Mouse (Mus musculus) heart, adult 18-20 months (tissue): ENCODE data around the gene Nadk2. TPM values are rescaled to one million over a fixed set of nuclear protein-coding genes. Genes with fewer than 3 reads are reported as not detected.

Experiments
- DNase-seq, 2 experiments: peaks; one replicate each; pipeline ENCODE4 v3.0.0; 2021 to 2022; ENCODE audit warnings: mixed read lengths in 1 of 2
- total RNA-seq, 2 experiments: library from RNA; stranded (reverse); gene quantifications; 2 replicates each; pipeline ENCODE4 v1.2.3; 2021

Gene Nadk2
- total RNA-seq, 2 experiments from 2014 or later: 59.8 to 66.2 TPM

DNA sequence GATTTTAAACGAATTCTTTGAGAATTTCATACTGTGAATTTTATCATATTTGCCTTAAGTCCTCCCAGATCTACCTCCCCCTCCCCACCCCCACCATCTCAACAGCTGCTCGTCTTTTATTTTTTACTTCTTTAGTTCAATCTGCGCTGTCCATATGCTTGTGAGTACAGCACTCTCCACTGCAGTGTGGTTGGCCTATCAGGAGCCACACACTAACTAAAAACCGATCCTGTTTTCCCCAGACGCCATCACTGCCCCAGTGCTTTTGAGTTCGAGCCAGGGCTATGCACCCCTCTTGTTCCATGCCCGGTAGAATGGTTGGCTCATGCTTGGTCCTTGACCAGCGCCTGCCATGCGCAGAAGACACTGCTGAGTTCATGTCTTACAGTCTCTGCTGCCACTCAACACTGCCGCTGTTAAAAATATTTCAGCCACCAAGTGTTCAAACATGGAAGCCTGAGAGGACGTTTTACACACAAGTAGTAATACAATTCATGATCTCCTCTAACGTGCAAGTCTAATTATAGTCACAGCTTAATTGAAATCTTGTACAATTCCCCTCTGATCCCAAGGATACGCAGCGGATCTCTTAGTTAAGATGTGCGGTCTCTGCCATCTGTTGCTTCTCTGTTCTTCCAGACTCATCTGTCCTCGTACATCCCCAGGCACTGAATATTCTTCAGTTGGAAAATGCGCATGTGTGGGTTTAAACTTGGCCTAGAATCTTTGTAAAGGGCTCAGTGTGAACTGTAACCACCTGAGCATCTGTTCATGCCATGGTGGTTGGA, 17.0 kb downstream of the Nadk2 start:
- DNase-seq: no peak

DNA sequence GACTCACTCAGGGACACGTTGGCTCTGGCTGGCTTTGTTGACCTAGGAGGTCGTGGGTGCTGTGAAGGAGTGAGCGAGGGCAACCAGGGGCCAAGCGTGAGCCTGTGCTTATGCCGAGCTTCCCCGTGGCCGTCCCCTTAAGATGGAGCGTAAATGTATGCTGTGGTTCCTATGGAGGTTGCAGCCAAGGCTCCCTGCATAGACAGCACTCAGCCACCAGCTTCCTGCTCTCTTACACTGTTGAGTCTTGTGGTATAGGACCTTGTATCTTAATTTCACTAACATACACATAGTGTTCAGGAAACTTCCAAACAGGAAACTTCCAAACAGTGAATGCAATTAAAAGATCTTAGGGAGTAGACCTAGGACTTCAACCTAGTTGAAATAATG, 17.6 kb downstream of the Nadk2 start:
- DNase-seq: no peak

DNA sequence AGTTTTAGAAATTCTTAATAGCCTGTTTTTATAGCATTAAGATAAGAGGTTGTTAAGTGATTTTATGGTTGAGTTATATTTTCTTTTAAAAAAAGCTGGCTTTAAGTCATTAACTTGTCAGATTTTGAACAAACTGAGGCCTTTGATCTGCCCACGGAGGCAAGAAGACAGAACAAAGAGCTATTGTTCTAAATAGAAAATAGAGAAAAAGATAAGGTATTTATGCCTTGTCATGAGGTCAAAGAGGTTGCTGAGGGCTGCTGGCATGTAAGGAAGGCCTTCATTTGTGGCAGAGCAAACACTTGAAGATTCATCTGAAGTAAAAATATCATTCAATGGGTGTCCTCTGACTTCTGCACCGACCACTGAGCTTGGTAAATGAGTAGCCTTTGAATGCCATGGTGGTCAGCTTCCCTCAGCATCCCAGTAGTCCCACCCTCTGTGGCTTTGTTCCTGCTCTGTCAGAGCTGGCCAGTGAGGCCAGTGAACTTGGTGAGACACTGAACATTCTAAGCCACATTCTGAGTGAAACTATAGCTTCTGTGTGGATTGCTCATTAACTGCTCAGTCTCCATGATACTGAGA, 18.2 kb downstream of the Nadk2 start:
- DNase-seq: no peak

DNA sequence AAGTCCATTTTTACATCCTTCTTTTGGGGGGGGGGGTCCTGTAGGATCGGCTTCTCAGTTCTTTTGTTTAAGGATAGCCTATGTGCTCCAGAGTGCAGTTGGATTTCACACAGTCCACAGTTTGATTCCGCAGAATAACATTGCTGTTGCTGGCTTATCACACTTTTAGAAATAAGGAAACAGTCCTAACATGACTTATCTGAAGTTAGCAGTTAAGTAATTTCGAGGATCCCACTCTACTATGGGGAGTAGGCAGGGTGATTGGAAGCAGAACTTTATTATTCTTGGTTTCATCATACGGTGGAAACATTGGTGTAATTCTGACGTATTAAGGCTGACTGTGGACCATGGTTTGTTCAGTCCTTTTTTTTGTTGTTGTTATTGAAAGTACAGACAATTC, 19.6 kb downstream of the Nadk2 start:
- no peak for DNase-seq

DNA sequence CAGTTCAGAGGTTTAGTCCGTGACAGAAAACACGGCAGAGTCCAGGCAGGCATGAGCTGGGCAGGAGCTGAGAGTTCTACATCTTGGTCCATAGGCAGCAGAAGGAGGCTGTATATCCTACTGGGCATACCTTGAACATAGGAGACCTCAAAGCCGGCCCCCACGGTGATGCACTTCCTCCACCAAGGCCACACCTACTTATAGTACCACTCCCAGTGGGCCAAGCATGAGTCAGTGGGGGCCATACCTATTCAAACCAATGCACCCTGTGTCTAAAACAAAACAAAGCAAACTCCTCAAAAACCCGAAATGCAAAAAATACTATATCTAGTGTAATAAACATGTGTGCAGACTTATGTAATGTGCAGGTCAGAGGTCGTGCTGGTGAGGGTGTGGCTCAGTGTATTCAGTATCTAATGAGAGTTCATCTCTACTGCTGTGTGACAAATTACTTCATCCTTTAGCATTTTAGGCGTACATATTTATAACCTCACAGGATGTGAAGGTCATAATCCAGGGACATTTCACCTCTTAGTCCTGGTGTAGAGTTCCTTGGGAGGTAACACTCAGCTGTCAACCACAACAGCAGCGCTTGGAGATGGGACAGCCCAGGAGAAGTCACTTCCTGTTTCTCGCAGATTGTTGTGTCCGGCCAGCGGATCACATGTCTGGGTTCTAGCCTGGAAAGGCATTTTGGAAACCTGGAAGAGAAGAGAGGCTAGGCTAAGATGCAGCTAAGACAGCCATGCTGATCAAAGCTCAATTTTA, 22.7 kb downstream of the Nadk2 start:
- no peak for DNase-seq

DNA sequence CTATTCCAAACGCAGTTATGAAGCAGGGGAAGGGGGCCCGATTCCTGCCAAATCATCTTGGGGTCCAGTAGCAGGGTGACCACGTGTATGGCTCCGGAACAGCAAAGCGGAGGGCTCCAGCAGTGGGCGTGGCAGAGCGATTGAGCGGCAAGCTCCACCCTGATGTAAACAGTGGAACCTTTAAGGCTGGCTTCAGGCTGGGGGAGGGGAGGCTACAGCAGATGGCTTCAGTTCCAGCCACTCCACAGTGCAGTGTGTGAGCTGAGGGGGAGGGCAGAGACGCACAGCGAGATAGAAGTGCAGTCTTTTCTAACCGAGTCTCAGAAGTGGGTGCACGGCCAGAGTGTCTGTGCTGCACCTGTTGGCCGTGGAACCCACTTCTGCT, 23.3 kb downstream of the Nadk2 start:
- peak in 1 of 2 experiments; percentile 18 for DNase-seq

DNA sequence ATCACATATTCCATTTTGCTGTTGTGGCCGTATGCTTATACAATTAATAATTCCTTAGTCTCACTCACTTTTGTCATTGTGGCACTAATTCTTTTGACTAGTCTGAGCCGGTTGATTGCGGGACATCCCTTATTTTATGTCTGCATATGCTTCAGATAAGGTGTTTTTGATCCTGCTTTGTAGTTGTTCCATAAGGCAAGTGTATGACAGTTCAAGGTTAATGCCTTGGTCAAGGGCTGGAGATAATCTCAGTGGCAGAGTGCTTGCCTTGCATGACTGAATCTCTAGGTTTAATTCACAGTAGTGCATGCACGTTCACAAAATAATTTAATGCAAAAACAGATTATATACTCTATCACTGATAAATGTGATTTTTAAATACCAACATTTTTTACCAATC, 25.8 kb downstream of the Nadk2 start:
- DNase-seq: no peak

DNA sequence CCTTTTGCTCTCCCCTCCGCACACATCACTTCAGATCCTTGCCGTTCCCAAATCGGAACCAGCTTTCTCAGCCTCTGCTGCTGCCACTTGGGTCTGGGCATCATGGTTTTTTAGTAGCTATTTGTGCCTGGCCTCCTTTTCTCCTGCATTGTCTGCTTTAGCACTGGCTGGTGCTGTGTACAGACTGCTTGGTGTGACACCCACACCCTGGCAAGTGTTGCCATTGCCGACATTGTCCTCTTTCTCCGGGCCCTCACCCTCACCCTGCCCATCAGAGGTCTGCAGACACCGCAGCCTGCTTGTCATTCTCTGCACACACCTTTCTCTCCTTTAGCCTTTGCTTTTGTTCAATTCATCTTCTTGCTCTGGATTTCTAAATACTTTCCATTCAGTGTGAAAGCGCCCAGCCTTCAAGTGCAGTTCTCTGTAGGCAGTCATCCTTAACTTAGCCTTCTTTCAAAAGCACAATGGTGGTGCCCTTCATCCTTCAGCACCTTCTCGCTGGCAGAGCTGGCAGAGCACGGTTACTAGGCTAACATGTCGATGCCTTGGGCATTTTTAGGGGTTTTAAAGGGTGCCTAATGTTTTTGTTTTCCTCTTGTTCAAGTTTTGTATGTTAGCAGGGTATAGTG, 29.5 kb downstream of the Nadk2 start:
- no peak for DNase-seq

DNA sequence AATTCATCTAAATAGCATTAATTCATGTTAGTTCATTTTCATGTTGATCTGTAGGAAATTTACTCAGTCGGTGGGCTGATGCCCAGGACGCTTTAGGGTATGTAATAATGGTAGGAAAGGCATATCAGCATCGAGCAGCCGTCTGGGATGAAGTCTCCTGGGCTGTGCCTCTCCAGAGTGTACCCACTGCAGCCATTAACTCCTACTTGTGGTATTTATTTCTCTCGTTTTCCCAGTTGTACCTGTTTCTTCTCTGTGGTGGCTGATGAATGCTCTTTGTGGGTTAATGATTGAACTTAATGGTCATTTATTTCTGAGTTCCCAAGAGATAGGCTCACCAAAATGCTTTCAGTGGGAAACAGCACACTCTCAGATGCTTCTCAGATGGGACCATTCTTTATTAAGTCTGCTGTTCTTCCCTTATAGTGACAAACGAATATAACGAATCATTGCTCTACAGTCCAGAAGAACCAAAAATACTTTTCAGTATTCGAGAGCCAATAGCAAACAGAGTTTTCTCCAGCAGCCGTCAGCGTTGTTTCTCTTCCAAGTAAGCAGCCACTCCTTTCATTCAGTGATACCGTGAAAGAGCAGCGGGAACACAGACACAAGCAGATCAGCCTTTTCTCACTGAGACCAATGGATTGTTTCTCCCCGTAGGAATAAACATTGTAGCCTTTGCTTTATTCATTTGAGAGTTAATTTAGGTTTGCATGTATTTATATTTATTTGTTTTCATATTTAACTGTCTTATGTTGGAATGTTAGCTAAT, 35.4 kb downstream of the Nadk2 start:
- no peak for DNase-seq

DNA sequence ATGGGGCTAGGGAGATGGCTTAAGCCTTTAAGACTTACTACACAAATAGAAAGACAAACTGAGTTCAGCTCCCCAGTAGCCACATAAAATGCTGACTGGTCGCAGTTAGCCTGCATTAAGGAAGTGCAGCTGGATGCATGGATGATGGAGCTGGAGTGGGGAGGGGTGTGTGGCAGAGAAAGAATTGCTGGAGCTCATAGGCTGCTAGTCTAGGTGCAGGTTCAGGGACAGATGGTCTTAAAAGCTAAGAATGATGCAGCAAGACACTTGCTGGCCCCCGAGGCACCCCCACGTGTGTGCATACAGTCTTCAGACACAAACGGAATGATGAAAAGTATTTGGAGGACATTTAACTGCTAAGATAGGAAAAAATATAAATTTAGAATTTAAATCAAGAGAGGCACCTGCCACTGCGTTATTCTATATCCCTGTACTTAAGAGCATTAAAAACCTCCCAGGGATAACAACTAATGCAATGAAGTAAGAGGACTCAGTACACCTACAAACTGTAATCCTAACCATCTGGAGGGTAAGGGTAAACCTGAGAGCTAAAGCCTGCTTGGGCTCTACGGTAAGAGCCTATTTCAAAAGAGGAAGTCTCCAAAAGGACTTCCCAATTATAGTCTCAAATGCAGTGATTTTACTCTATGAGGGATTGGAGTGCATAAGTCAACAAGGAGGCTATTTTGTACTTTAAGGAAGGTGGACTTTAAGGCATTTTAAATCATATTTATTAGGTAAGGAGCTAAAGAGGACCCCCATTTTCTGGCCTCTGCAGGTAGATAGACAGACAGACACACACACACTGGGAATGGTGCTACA, 39.7 kb downstream of the Nadk2 start:
- DNase-seq: no peak

DNA sequence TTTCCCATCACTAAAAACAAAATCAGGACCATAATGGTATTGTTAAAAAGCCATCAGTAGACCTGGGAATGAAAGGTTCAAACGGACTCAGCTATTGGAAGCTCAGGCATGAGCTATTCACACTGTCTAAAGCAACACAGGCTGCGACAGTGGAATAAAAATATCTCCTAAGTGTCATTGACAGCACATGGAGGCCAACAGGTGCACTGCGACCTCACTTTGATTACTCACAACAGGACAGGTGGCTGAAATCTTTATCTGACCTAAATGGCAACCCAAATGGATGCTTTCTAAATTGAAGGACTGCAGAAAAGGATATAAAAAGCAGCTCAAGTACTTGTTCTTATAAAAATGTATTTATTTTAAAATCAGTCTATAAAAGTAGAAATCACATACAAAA, 40.6 kb downstream of the Nadk2 start:
- DNase-seq: no peak

DNA sequence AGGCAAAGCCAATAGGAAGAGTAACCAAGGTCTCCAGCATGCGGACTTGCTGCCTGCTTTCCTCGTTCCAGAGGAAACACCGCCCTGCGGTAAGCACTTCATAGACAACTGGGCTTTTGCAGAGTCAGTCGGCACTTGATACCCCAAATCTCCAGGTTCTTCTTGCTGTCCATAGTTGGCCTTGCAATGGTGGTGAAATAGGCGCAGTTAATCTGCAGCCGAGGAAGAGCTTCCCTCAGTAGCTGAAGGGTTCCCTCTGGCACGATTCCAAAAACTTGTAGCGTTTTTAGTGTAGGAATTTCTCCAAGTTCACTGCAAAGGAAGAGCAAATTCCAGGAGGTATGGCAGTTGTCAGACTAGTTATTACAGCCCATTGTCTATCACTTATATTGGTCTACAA, 42.5 kb downstream of the Nadk2 start:
- no peak for DNase-seq

DNA sequence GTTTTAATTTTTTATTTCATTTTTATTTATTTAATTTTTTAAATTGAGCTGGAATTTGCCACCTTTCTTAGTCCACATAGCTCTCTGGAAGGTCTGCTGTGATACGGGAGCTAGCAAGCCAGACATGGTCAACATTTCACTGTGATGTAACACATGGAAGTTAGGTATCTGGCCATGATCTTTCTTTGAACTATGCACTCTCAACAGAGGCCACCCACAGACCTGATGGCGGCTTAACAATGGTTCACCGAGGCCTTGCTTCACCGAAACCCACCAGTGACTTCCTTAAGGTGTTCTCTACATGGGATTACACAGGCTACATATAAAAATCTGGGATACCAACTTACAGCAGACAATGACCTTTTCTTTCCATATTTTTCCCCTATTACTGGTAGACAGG, 43.1 kb downstream of the Nadk2 start:
- no peak for DNase-seq

DNA sequence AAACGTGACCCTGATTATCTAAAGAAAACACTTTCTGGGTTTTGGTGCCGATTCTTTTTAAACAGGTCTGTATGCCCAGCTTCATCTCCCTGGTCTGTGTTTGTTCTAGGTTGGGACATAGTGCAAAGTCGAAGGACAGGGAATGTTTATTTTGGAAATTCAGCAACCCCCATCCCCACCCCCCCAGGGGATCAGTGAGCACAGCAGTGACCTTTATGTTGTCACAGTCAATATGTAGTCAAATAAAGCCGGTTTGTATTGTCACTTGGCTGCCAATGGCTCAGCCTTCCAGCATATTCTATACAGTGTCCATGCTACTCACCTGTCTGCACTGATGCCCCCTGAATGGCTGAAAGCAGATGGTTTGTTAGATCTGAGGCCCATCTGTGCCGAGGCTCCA, 43.5 kb downstream of the Nadk2 start:
- DNase-seq: no peak

DNA sequence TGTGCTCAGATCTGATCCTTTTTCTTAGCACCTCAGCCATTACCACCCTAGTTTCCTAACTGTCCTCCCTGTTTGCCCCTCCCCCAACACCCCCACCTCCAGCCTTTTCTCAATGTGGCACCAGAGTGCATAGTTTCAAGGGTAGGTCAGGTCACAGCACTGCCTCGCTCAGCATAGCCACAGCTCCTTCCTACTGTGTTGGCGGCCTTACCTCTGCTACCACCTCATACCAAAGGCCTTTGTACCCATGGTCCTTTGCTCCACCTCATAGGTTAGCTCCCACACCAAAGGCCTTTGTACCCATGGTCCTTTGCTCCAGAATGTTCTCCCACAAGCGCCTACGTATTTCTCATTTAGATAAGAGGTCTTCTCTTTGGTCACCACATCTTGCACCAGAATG, 47.8 kb downstream of the Nadk2 start:
- no peak for DNase-seq

DNA sequence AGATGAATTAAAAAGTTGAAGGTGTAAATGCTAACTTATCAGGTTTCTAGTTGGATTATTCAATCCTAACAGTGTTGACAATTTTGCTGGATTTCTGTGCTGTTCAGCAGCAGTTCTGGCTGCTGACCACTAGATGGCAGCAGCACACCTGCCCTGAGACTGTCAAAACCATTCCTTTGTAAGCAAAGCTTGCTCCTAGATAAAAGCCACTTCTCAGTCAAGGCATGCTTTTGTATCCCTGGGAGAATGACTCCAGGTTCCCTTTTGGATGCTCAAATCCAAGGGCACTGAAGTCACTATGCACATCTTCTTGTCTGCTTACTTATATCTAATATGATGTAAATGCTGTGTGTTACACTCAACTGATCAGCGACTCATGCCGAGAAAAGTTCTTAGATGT, 49.0 kb downstream of the Nadk2 start:
- peak; percentile 38 to 66 for DNase-seq

DNA sequence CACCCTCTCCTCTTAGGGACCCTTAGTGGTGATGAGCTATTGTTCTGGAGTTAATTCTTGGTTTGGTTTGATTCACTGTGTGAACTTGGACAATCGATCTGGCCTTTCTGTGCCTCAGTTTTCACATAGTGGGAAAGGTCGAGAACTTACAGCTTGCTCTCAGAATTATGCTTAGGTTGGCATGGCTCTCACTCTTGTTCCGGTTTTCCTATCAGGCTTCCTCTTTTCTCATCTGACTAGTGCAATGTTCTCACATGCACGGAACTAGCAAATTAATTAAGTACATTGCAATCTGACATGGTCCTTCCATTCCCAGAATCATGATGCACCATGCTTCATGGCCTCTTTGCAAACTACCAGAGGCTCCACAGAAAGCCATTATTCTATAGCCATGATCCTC, 51.9 kb downstream of the Nadk2 start:
- peak in 1 of 2 experiments; percentile 34 for DNase-seq

DNA sequence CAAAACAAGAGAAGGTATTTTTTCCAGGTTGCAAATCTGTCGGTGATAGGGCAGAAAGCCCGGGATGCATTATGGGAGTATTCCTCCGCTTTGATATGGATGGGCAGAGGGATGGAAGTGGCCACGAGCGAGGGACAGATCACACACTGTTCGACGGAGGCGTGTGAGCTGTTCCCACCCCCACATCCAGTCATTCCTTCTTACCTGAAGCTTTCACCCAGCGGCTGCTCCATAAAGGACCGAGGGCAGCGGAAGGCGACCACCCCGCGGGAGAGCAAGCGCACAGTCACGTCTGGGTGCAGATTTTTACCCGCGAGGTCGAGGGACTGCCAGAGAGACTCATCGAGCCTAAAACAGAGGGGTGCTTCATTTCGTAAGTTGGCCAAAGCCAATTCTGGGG, 53.8 kb downstream of the Nadk2 start:
- no peak for DNase-seq

DNA sequence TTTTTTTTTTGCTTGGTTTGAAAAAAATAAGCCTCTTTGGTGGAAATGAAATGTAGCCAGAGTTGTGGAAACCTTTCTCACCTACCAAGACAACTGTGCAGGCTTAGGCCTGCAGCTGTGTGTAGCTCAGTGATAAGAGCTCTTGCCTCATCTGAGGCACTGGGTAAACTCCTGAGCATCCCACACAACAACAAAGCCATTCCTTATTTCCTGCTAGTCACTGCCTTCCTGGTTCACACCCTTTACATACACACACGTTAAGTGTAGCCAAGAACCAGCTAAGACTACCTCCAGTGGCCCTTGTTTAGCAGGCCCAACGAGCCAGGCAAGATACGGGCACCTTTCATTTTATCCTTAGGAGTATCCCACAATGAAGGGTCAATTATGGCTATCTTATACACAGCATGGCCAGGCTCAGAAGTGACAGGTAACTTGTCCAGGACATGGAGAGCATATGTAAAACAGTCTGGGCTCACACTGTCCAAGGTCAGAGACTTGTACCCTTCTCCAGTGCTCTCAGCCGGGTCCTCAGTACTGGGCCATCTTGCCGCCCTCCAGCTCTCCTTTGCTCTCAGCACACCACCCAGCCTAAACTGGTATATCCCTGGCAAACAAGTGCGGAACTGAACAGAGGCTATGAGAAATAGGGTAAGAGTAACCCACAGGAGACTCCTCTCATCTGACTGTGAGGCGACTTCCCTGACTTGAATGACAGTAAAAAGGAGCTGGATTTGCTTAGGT, 56.2 kb downstream of the Nadk2 start:
- DNase-seq: no peak

DNA sequence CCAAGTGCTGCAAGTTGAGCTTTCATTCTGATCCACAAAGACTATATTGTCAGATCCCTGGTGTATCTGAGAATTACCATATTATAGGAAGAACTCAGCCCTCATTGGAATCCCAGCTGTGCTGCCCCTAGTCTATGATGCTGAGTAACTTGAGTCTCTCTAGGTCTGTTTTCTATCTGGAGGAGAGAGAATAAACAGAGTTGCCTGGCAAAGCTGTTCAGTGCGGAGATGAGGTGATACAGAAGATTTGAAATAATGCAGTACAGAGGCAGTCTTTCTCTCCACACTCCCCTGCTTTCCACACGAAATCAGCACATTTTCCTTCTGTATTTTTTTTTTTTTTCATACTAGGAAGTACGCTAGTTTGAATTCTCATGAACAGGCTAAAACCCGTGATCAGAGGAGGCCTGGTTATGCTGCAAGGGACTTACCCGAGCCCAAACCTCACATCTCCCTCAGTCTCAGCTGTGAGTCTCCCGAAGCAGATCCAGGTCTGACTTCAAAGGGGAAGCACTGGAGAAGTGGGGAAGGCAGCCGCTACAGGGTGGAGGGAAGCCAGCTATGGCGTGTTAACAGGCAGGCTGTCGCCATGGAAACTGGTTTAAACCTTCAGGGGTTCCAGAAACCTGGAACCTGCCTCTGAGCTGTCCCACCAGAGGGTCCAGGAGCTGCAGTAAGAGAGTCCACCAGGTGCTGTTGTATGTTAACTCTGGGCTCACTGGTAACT, 59.9 kb downstream of the Nadk2 start:
- DNase-seq: peak in 1 of 2 experiments; percentile 30
